Mouse (Mus musculus) neural tube, embryonic 15.5 days (tissue): ENCODE data around the gene Otud5. TPM values are rescaled to one million over a fixed set of nuclear protein-coding genes. Genes with fewer than 3 reads are reported as not detected.

Experiments used
- ATAC-seq: fragments of 200-750 bp; cut with Nextera tagmentation; 2 replicates; pipeline ENCODE4 v1.8.0; 2017; ENCODE audit warnings: mild to moderate bottlenecking, moderate TSS enrichment, moderate library complexity; ENCODE audit not compliant: low FRiP score
- H3K27ac ChIP-seq: fragments of 300-500 bp; sonication (generic); replicated peaks from 2 replicates; pipeline ENCODE4 v1.5.1; 2015; ENCODE audit warnings: mild to moderate bottlenecking, inconsistent platforms
- H3K27me3 ChIP-seq: fragments of 300-500 bp; sonication (generic); replicated peaks from 2 replicates; pipeline ENCODE4 v1.6.1; 2015; ENCODE audit warnings: inconsistent platforms
- H3K36me3 ChIP-seq: fragments of 300-500 bp; sonication (generic); 2 replicates; pipeline ENCODE4 v1.6.1; 2015; ENCODE audit warnings: inconsistent platforms
- H3K4me1 ChIP-seq: fragments of 300-500 bp; sonication (generic); 2 replicates; pipeline ENCODE4 v1.6.1; 2015; ENCODE audit warnings: inconsistent platforms
- H3K4me2 ChIP-seq: fragments of 300-500 bp; sonication (generic); 2 replicates; pipeline ENCODE4 v1.6.1; 2015; ENCODE audit warnings: inconsistent platforms, mild to moderate bottlenecking, moderate library complexity
- H3K4me3 ChIP-seq: fragments of 300-500 bp; sonication (generic); replicated peaks from 2 replicates; pipeline ENCODE4 v1.5.1; 2015; ENCODE audit warnings: mild to moderate bottlenecking, inconsistent platforms
- H3K9ac ChIP-seq: fragments of 300-500 bp; sonication (generic); replicated peaks from 2 replicates; pipeline ENCODE4 v1.6.1; 2015; ENCODE audit warnings: mild to moderate bottlenecking, inconsistent platforms
- H3K9me3 ChIP-seq: fragments of 300-500 bp; sonication (generic); replicated peaks from 2 replicates; pipeline ENCODE4 v1.6.1; 2016; ENCODE audit warnings: inconsistent platforms
- WGBS: fragments of 180-500 bp; shearing (Covaris S2); methylation state at CpG from one replicate; pipeline ENCODE4 v1.1.7; 2015; ENCODE audit warnings: mixed read lengths; 5-methylcytosine and 5-hydroxymethylcytosine counted together
- microRNA counts: library from miRNA; unstranded; fragments of <30 nt; microRNA quantifications from one replicate; lab custom pipeline; 2016
- microRNA-seq: library from miRNA; unstranded; fragments of <30 nt; microRNA quantifications from one replicate; pipeline ENCODE4, GENCODE M21; 2017
- polyA plus RNA-seq: library from polyadenylated mRNA; unstranded; fragments of >200 nt; fragmentation: Nextera tagmentation; extraction: Ambion mirVana; gene quantifications from 2 replicates; pipeline ENCODE4 v1.2.1, GENCODE M21; 2015

The Otud5 gene
- polyA plus RNA-seq, 1 experiment from 2014 or later = 40.4 TPM

DNA sequence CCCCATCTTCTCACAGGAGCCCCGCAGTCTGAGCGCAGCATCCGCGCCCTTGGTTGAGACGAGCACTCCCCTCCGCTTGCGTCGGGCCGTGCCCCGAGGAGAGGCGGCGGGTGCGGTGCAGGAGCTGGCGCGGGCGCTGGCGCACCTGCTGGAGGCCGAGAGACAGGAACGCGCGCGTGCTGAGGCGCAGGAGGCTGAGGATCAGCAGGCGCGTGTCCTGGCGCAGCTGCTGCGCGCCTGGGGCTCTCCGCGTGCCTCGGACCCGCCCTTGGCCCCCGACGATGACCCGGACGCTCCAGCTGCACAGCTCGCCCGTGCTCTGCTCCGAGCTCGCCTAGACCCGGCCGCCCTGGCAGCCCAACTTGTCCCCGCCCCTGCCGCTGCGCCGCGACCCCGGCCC, 80.9 kb downstream of the Otud5 start:
- ATAC-seq = no peak
- H3K4me2 ChIP-seq = peak overlapping the region; percentile 65
- no peaks in the 10 kb centered on the region for H3K27me3 ChIP-seq
- peak overlapping the region; percentile 51 for H3K4me3 ChIP-seq
- H3K36me3 ChIP-seq = no peaks in the 10 kb centered on the region
- peak overlapping the region; percentile 79; the same call in 1 of the 2 replicates for H3K27ac ChIP-seq
- H3K4me1 ChIP-seq = peaks cover 11% of the 10 kb centered on the region
- H3K9ac ChIP-seq = peak overlapping the region; percentile 58; the same call in 1 of the 2 replicates
- WGBS = 18% methylated on average over 31 of the region's 48 CpGs
- no peaks in the 10 kb centered on the region for H3K9me3 ChIP-seq

MicroRNA genes within 50 kb of the gene (microRNA counts, 519-probe panel; counts per million panel counts)
- microRNA mmu-miR-1198 (lab: Ali Mortazavi, UCI) = 2,677 counts per million, percentile 62 among the panel's probes with 10 or more counts

Small RNAs within 50 kb of the gene (microRNA-seq; reads per million reads assigned to microRNA genes)
- gene Mir1198 = 25.4 reads per million, percentile 34 among the genes with 10 or more reads in this experiment

Other genes with a start within 250 kb of the Otud5 start
- gene Ccdc22, start 235.8 kb upstream of the Otud5 start, polyA plus RNA-seq = 28.4 and 29.5 TPM in 2 replicates
- gene Cacna1f, start 234.3 kb upstream of the Otud5 start, polyA plus RNA-seq = 0.24 and 0.35 TPM in 2 replicates
- 195 and 223 TPM in 2 replicates for gene Syp, start 202.9 kb upstream of the Otud5 start, polyA plus RNA-seq
- 1.7 and 3.8 TPM in 2 replicates for gene Prickle3, start 184.1 kb upstream of the Otud5 start, polyA plus RNA-seq
- gene Plp2, start 170.0 kb upstream of the Otud5 start, polyA plus RNA-seq = 20.3 and 50.6 TPM in 2 replicates
- gene Magix, start 160.1 kb upstream of the Otud5 start, polyA plus RNA-seq = 0.13 TPM in 1 of 2 replicates, not detected in the other
- 46.0 and 46.5 TPM in 2 replicates for gene Gpkow, start 144.2 kb upstream of the Otud5 start, polyA plus RNA-seq
- gene Wdr45, start 127.0 kb upstream of the Otud5 start, polyA plus RNA-seq = 34.6 and 34.9 TPM in 2 replicates
- gene Gm45208, start 119.1 kb upstream of the Otud5 start, polyA plus RNA-seq = 1.4 TPM in 1 of 2 replicates, not detected in the other
- gene Praf2, start 112.9 kb upstream of the Otud5 start, polyA plus RNA-seq = 128 and 132 TPM in 2 replicates
- 50.8 and 56.3 TPM in 2 replicates for gene Ccdc120, start 90.5 kb upstream of the Otud5 start, polyA plus RNA-seq
- 24.7 and 25.2 TPM in 2 replicates for gene Tfe3, start 78.8 kb upstream of the Otud5 start, polyA plus RNA-seq
- 63.0 and 67.4 TPM in 2 replicates for gene Gripap1, start 51.6 kb upstream of the Otud5 start, polyA plus RNA-seq
- 5.7 and 6.5 TPM in 2 replicates for gene Kcnd1, start 19.1 kb upstream of the Otud5 start, polyA plus RNA-seq
- 21.0 and 26.8 TPM in 2 replicates for gene Pim2, start 36.9 kb downstream of the Otud5 start, polyA plus RNA-seq
- gene Slc35a2, start 42.7 kb downstream of the Otud5 start, polyA plus RNA-seq = 46.9 and 47.3 TPM in 2 replicates
- gene Pqbp1, start 57.9 kb downstream of the Otud5 start, polyA plus RNA-seq = 194 and 201 TPM in 2 replicates
- gene Timm17b, start 58.0 kb downstream of the Otud5 start, polyA plus RNA-seq = 152 TPM in 2 replicates
- not detected in 2 replicates for gene Gm10491, start 66.5 kb downstream of the Otud5 start, polyA plus RNA-seq
- gene Gm10490, start 68.2 kb downstream of the Otud5 start, polyA plus RNA-seq = not detected in 2 replicates
- gene Pcsk1n, start 78.5 kb downstream of the Otud5 start, polyA plus RNA-seq = 292 and 368 TPM in 2 replicates
- gene Eras, start 87.2 kb downstream of the Otud5 start, polyA plus RNA-seq = 0.28 TPM in 1 of 2 replicates, not detected in the other
- 57.4 and 61.3 TPM in 2 replicates for gene Hdac6, start 106.5 kb downstream of the Otud5 start, polyA plus RNA-seq
- gene Gata1, start 136.7 kb downstream of the Otud5 start, polyA plus RNA-seq = 3.1 TPM in 1 of 2 replicates, not detected in the other
- 0.28 and 0.88 TPM in 2 replicates for gene Glod5, start 177.1 kb downstream of the Otud5 start, polyA plus RNA-seq
- 34.6 and 42.5 TPM in 2 replicates for gene Suv39h1, start 233.4 kb downstream of the Otud5 start, polyA plus RNA-seq
- 0.14 and 2.0 TPM in 2 replicates for gene Was, start 249.1 kb downstream of the Otud5 start, polyA plus RNA-seq